Mouse (Mus musculus) kidney, embryonic 14.5 days (tissue): ENCODE measurements around the gene B3gat2. TPM values are rescaled to one million over a fixed set of nuclear protein-coding genes. Genes with fewer than 3 reads are reported as not detected.

Experiments
- ATAC-seq: fragments of 200-750 bp; cut with Nextera tagmentation; 2 replicates; pipeline ENCODE4 v1.8.0; 2017; ENCODE audit warnings: moderate number of reproducible peaks, mild to moderate bottlenecking, moderate TSS enrichment, moderate library complexity; ENCODE audit not compliant: low FRiP score, low TSS enrichment
- H3K27ac ChIP-seq: fragments of 300-500 bp; sonication (generic); 2 replicates; pipeline ENCODE4 v1.5.1; 2014; ENCODE audit warnings: low read depth, mild to moderate bottlenecking, low read length, moderate library complexity, mixed read lengths
- H3K27me3 ChIP-seq: fragments of 300-500 bp; sonication (generic); 2 replicates; pipeline ENCODE4 v1.6.1; 2014; ENCODE audit warnings: mild to moderate bottlenecking, low read length; ENCODE audit not compliant: control insufficient read depth, insufficient read depth
- H3K36me3 ChIP-seq: fragments of 300-500 bp; sonication (generic); 2 replicates; pipeline ENCODE4 v1.6.1; 2014; ENCODE audit warnings: low read length, mixed read lengths; ENCODE audit not compliant: control insufficient read depth, insufficient read depth
- H3K4me1 ChIP-seq: fragments of 300-500 bp; sonication (generic); 2 replicates; pipeline ENCODE4 v1.6.1; 2014; ENCODE audit warnings: low read length, mixed read lengths; ENCODE audit not compliant: control insufficient read depth, insufficient read depth
- H3K4me2 ChIP-seq: fragments of 300-500 bp; sonication (generic); replicated peaks from 2 replicates; pipeline ENCODE4 v1.6.1; 2014; ENCODE audit warnings: low read depth, mild to moderate bottlenecking, low read length
- H3K4me3 ChIP-seq: fragments of 300-500 bp; sonication (generic); 2 replicates; pipeline ENCODE4 v1.5.1; 2014; ENCODE audit warnings: mild to moderate bottlenecking, low read length
- H3K9ac ChIP-seq: fragments of 300-500 bp; sonication (generic); 2 replicates; pipeline ENCODE4 v1.6.1; 2014; ENCODE audit warnings: low read depth, mild to moderate bottlenecking, low read length, moderate library complexity
- H3K9me3 ChIP-seq: fragments of 300-500 bp; sonication (generic); 2 replicates; pipeline ENCODE4 v1.6.1; 2016; ENCODE audit warnings: low read length; ENCODE audit not compliant: control insufficient read depth
- WGBS: fragments of 180-500 bp; shearing (Covaris S2); extraction: QIAGEN DNeasy Blood & Tissue Kit; methylation state at CpG from one replicate; pipeline ENCODE4 v1.1.7; 2014; 5-methylcytosine and 5-hydroxymethylcytosine counted together
- polyA plus RNA-seq: library from polyadenylated mRNA; unstranded; fragments of >200 nt; fragmentation: Nextera tagmentation; extraction: Ambion mirVana; gene quantifications from 2 replicates; pipeline ENCODE4 v1.2.1, GENCODE M21; 2014

B3gat2 gene
- polyA plus RNA-seq, 1 experiment from 2014 or later, result 5.0 TPM

DNA sequence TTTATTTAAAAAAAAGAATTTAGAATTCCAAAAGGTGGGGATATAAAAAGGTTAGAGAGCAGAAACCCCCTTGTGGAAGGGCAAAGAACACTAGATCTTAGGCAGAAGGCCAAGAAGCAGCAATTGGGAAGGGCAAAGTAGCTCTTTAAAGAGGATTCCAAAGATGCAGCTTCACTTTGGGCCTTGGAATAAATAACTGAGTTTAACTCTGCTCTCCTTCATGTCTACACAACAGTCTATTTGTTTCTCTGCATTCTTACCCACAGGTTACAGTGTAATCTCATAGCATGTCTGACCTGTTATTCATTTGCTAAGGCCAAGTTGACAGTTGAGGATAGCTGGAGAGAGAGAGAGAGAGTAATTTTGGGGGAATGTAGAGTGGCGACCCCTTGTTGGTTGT, 6.6 kb upstream of the B3gat2 start:
- Histone ChIP-seq H3K4me3 (no peak overlapping the region), H3K9me3 (no peaks in the 10 kb centered on the region), H3K4me1 (no peaks in the 10 kb centered on the region), H3K27ac (no peak overlapping the region), H3K4me2 (no peak overlapping the region), H3K36me3 (no peaks in the 10 kb centered on the region), H3K27me3 (peaks cover 9% of the 10 kb centered on the region), H3K9ac (no peak overlapping the region)
- 89% methylated on average over 1 of the region's 1 CpGs for WGBS
- ATAC-seq, result no peak

DNA sequence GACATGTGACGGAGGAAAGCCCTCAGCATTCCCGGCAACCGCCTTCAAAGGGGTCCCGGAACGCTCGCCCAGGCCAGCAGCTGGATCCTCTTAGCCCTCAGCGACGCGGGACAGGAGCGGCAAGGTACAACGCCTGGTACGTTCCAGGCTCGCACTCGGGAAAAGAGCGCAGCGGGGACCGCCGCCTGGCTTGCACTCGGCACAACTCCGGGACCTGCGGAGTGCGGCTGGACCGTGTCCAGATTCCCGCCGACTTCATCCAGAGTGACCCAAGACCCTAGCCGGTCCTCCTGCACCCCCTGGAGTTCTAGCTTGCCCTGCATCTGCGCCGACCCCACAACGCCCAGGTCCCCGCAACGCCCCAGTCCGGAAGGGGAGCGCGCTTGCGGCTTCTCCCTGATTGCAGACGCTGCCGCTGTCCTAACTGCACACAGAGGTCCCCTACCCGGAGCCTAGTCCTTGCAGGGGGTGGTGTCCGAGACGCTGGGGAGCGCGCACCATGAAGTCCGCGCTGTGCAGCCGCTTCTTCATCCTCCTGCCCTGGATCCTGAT, 659 bp downstream of the B3gat2 start:
- under 1% methylated on average over 39 of the region's 45 CpGs for WGBS
- peaks cover 27% of the 10 kb centered on the region for H3K27me3 ChIP-seq

DNA sequence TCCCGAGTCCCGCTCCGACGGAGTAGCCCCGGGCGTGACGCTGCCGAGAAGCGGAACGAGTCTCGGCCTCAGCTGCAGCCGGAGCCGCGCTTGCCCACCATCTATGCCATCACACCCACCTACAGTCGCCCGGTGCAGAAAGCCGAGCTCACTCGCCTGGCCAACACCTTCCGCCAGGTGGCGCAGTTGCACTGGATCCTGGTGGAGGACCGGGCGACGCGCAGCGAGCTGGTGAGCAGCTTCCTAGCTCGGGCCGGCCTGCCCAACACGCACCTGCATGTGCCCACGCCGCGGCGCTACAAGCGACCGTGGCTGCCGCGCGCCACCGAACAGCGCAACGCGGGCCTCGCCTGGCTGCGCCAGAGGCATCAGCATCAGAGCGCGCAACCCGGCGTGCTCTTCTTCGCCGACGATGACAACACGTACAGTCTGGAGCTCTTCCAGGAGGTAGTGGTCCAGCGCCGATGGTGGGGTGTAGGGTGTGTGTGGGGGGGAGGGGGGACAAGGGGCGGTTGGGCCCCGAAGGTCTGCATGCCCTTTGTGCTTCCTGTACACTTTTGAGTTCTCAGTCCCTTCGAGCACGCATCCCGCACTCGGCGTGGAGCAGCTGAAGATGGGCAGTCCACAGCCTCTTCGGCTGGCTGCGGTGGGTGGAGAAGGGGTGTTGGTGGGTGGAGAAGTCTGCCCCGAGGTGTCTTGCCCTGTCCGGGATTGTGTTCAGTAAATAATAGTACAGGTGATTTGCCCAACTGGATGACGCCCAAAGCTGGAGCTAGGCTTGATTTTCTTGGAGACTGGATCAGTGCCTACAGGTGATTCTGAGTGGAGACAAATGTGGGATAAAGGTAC, 1.5 kb downstream of the B3gat2 start:
- H3K36me3 ChIP-seq, result no peaks in the 10 kb centered on the region
- H3K9me3 ChIP-seq, result no peaks in the 10 kb centered on the region
- peak overlapping the region; percentile 97 for H3K4me2 ChIP-seq
- H3K9ac ChIP-seq, result 0 out of 2 replicates have a peak overlapping the region, but pooled peaks have one; percentile 5
- WGBS, result under 1% methylated on average over 64 of the region's 65 CpGs
- H3K27ac ChIP-seq, result no peak overlapping the region
- ATAC-seq, result peak; percentile 95
- H3K4me3 ChIP-seq, result peak overlapping the region; percentile 61
- peaks cover 27% of the 10 kb centered on the region for H3K27me3 ChIP-seq
- peaks cover 4% of the 10 kb centered on the region; the same call in 1 of the 2 replicates for H3K4me1 ChIP-seq

More for the DNA sequence above, 659 bp downstream of the B3gat2 start:
- Histone ChIP-seq H3K27ac (no peak overlapping the region), H3K36me3 (no peaks in the 10 kb centered on the region), H3K4me2 (peak overlapping the region; percentile 97), H3K4me1 (peaks cover 4% of the 10 kb centered on the region; the same call in 1 of the 2 replicates), H3K4me3 (peak overlapping the region; percentile 61), H3K9ac (peak overlapping the region; percentile 48), H3K9me3 (no peaks in the 10 kb centered on the region)
- peak; percentile 47 for ATAC-seq

DNA sequence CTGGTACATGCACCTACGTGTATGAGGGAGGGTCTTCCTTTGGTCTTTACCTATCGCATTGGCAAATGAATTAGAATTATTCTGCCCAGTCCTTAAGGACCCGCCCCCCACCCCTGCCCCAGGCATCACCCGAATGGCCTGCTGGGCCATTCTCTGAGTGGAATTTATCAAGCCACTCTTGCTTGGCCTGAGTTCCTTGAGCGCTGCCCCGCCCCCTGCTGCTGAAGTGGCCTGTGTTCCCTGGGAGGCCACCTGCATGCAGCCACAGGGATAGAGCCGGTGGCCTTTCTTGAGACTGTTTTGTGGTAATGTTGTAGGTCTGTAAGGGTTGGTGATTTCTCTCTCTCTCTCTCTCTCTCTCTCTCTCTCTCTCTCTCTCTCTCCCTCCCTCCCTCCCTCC, 2.2 kb downstream of the B3gat2 start:
- Histone ChIP-seq H3K27me3 (peaks cover 27% of the 10 kb centered on the region), H3K36me3 (no peaks in the 10 kb centered on the region), H3K4me1 (peaks cover 4% of the 10 kb centered on the region; the same call in 1 of the 2 replicates), H3K9me3 (no peaks in the 10 kb centered on the region), H3K9ac (no peak overlapping the region), H3K4me3 (no peak overlapping the region; the same call in 1 of the 2 replicates), H3K27ac (no peak overlapping the region), H3K4me2 (peak overlapping the region; percentile 97; the same call in 1 of the 2 replicates)
- no peak for ATAC-seq
- WGBS, result 2% methylated on average over 7 of the region's 7 CpGs

DNA sequence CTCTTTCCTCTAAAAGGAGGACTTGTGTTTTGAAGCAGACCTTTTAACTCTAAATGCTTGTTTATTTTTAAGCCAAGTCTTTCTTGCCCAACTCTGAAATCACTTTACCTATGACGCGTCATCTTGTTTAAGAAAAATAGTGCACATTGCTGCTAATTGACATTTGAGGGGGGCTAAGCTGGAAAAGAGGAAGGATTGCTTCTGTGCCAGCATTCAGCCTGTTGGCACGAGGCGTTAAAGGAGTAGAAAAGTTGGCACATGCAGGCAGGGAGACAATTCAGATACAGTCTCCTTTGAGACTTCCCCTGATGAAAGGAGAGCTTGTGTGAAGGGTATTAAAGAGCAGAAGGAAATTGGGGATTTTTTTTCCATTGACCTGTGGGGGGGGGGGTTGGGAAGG, 3.2 kb downstream of the B3gat2 start:
- ATAC-seq, result no peak
- H3K4me3 ChIP-seq, result no peak overlapping the region
- H3K9me3 ChIP-seq, result no peaks in the 10 kb centered on the region
- H3K9ac ChIP-seq, result no peak overlapping the region
- 60% methylated on average over 4 of the region's 4 CpGs for WGBS
- peaks cover 21% of the 10 kb centered on the region for H3K27me3 ChIP-seq
- H3K4me1 ChIP-seq, result peaks cover 4% of the 10 kb centered on the region; the same call in 1 of the 2 replicates
- no peak overlapping the region for H3K4me2 ChIP-seq
- H3K36me3 ChIP-seq, result no peaks in the 10 kb centered on the region
- no peak overlapping the region for H3K27ac ChIP-seq

DNA sequence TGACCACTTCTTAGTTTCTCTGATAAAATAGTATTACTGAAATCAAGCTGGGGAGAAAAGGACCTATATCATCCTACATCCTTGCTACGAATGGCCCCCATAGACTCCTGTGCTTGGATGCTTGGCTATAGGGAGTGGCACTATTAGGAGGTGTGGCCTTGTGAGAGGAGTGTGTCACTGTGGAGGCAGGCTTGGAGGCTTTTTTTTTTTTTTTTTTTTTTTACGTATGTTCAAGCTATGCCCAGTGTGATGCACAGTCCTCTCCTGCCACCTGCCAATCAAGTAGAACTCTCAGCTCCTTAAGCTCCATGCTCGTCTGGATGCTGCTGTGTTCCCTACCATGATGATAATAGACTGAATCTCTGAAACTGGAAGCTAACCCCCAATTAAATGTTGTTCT, 11.5 kb downstream of the B3gat2 start:
- no peaks in the 10 kb centered on the region for H3K36me3 ChIP-seq
- no peak overlapping the region for H3K27ac ChIP-seq
- WGBS, result 67% methylated on average over 3 of the region's 3 CpGs
- no peak overlapping the region for H3K4me2 ChIP-seq
- H3K4me3 ChIP-seq, result no peak overlapping the region
- no peaks in the 10 kb centered on the region for H3K9me3 ChIP-seq
- no peak for ATAC-seq
- no peaks in the 10 kb centered on the region for H3K4me1 ChIP-seq
- no peaks in the 10 kb centered on the region for H3K27me3 ChIP-seq
- H3K9ac ChIP-seq, result no peak overlapping the region

DNA sequence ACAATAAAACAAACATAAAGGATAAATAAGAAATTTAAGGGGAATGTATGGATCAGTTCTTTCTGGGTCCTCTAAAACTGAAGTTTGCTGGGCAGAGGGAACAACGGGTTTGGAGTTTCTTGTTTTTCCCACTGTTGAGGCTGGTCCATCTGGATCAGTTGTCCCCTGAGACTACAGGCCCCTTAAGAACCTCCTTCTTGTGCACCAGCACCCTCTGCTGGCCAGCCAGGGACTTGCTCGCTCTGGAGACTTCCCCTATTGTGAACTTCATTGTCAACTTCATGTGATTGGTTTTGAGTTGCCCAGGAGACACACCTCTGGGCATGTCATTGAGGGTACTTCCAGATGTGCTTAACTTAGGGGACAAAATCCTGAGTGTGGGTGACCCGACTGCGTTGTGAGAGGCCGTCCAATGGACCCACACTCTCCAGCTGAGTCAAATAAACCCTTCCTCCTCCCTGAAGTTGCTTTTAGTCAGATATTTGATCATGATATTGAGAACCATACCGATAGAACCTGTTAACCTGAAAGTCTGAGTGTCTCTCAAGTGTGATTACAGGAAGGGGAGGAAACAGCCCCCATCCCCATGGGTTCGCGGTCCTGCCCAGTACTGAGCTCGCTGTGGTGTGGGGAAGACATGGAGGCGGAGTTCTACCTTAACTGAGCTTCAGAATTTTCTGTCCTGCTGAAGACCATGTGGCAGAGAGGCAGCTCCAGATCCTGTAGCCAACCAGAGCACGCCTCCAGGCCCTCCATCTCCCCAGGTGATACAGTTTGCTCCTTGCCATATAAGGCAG, 31.4 kb downstream of the B3gat2 start:
- Histone ChIP-seq H3K4me1 (no peaks in the 10 kb centered on the region), H3K4me3 (no peak overlapping the region), H3K27me3 (no peaks in the 10 kb centered on the region), H3K4me2 (no peak overlapping the region), H3K9ac (no peak overlapping the region), H3K27ac (no peak overlapping the region), H3K9me3 (no peaks in the 10 kb centered on the region), H3K36me3 (no peaks in the 10 kb centered on the region)
- peak; percentile 83 for ATAC-seq
- 51% methylated on average over 11 of the region's 11 CpGs for WGBS

DNA sequence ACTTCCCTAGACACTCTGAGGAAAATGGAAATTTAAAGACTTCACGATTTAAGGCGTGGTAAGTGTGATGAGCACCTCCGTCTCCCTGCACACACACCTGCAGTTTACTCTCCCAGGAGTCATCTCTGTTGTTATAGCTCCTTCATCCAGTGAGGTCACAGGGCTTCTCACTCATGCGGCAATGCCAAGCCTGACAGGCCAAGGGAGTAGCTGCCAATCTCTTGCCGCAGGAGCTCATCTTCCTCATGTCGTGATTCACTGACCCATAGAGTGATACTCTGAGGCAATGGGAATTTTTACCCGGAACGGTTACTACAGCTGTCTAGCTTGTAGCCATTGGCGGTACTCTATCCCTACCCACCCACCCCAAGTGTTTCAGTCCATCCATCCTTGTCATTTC, 36.8 kb downstream of the B3gat2 start:
- ATAC-seq, result no peak
- WGBS, result 67% methylated on average over 9 of the region's 9 CpGs

More for the DNA sequence above, 36.8 kb downstream of the B3gat2 start:
- no peaks in the 10 kb centered on the region for H3K36me3 ChIP-seq
- H3K27me3 ChIP-seq, result no peaks in the 10 kb centered on the region
- no peaks in the 10 kb centered on the region for H3K9me3 ChIP-seq
- no peak overlapping the region for H3K4me3 ChIP-seq
- no peak overlapping the region for H3K9ac ChIP-seq
- H3K4me2 ChIP-seq, result no peak overlapping the region
- no peaks in the 10 kb centered on the region for H3K4me1 ChIP-seq
- H3K27ac ChIP-seq, result no peak overlapping the region
